Mouse (Mus musculus) gastrocnemius, postnatal 4 days (tissue): ENCODE data around the gene Gtf2ird1. TPM values are rescaled to one million over a fixed set of nuclear protein-coding genes. Genes with fewer than 3 reads are reported as not detected.

ENCODE experiments used
- DNase-seq, 2 experiments: peaks; one replicate each; pipeline ENCODE4 v3.0.0; 2021 to 2022; ENCODE audit warnings: low spot score in 2 of 2, mixed read lengths in 2 of 2
- total RNA-seq, 2 experiments: library from RNA; stranded (reverse); gene quantifications; 2 replicates each; pipeline ENCODE4 v1.2.3; 2021

Gene Gtf2ird1
- total RNA-seq, 2 experiments from 2014 or later: 50.0 to 57.8 TPM

DNA sequence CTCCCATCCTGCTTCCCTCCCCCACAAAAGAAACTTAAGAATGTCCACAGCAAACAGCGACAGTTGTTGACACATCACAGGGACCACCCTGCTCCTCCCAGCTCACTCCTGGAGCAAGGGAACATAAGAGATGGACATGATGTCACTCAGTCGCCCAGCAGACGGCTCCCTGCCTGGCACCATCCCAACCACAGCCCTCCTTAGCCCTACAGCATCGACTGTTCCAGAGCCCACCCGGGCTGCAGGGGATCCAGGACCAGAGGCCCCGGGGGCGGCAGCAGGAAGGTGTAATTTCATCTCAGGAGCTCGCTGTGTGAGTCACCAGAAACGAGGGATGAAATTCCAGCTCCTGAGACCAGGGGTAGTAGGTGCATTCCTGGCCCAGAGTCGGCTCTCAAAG lies 10.6 kb downstream of the Gtf2ird1 start:
- no peak for DNase-seq

DNA sequence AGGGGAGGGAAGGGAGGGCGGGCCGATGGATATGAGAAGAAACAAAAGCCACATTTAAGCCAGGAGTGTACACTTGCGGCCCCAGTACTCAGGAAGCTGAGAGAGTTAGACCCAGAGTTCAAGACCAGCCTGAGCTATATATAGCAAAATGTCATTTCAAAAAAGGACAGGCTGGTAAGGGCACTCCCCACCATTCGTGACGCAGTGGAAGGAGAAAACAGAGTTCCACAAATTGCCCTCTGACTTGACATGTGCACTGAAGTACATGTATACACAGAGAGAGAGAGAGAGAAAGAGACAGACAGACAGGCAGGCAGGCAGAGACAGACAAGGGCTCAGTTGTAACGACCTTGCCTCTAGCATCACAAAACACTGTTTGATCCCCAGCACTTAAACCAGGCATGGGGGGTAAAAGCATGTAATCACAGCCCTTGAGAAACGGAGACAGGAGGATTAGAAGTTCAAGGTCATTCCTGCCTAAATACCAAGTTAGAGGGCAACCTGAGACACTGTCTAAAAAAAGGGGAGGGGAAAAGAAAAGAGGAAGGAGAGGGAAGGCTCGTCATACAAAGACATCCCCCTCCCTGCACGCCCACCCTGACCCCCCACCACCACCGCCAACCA lies 11.2 kb downstream of the Gtf2ird1 start:
- no peak for DNase-seq

DNA sequence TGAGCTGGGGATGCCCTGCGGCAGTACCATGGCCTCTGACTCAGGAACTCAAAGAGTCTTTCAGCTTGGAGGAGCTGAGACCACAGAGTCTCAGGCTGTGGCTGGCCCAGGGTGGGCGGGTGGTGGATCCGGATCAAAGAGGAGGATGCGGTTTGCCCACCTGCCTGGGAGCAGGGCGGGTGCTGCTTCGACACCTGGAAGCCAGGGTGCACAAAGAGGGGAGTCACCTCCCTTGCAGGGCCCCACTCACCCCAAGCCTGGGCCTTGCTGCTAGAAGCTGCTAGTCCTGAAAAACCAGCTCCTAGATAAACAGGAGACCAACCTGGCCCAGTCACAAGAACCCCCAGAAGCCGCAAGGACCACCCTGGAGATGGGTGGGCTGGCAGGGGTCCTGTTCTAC lies 12.0 kb downstream of the Gtf2ird1 start:
- no peak for DNase-seq

DNA sequence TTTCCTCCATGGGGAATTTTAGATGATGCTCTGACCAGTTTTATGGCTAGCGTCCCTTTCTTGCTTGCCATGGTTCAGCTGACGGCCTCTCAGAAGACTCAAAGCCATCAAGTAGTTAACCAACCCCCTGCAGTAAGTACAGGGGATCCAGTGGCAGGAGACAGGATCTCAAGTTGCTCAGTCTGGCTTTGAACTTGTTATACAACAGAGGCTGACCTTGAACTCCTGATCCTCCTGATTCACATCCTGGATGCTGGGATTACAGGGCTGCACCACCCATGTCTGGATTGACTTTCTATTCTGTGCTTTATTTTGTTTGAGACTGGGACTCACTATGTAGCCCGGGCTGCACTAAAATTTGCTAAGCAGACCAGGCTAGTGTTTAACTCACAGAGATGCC lies 14.4 kb downstream of the Gtf2ird1 start:
- DNase-seq: no peak

DNA sequence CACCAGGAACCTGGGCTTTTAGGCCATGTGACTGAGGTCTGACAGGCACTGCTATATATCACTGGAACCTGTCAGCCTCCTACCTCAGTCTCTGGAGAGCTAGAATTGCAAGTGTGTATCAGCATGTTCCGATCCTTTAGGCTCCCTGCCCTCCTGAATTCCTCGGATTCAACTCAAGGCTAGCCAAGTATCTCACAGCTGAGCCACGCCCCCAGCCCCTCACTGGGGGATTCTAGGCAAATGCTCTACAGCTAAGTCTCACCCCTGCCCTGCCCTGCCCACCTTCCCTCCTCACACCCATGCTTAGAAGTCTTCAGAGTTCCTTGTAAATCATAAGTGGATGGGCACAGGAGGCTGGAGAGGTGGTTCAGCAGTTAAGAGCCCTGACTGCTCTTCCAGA lies 15.4 kb downstream of the Gtf2ird1 start:
- DNase-seq: no peak

DNA sequence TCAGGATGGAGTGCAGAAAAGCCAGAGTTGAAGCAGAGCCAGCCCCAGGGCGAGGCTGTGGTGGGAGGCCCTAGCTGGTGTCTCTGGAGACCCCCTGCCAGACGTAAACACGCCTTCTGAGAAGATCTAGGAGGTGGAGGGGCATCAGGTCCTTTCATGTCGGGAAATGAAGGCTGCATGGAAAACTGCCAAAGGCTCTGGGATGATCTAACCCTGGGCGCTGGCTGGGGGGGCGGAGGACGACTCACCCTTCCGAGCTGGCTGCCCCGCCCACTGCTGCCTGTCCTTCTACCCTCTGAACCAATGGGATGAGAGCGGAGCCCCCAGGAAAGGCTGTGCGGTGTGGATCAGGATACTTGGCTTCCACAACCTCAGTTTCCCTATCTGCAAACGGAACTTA lies 16.4 kb downstream of the Gtf2ird1 start:
- peak in 1 of 2 experiments; percentile 41 for DNase-seq

DNA sequence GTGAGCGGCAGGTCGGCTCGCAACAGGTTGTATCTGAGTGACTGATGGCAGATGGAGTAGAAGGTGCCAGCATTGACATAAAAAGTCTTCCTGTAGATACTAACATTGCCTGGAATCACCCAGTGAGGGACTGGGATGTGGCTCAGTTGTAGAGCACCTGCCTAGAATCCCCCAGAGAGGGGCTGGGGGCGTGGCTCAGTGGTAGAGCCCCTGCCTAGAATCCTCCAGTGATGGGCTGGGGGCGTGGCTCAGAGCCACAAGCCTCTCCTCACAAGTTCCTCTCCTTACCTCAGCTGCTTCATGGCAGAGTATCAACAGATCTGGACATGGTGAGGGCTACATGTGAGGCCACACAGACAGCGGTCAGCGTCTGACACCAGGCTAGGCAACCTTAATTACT lies 17.0 kb downstream of the Gtf2ird1 start:
- no peak for DNase-seq

DNA sequence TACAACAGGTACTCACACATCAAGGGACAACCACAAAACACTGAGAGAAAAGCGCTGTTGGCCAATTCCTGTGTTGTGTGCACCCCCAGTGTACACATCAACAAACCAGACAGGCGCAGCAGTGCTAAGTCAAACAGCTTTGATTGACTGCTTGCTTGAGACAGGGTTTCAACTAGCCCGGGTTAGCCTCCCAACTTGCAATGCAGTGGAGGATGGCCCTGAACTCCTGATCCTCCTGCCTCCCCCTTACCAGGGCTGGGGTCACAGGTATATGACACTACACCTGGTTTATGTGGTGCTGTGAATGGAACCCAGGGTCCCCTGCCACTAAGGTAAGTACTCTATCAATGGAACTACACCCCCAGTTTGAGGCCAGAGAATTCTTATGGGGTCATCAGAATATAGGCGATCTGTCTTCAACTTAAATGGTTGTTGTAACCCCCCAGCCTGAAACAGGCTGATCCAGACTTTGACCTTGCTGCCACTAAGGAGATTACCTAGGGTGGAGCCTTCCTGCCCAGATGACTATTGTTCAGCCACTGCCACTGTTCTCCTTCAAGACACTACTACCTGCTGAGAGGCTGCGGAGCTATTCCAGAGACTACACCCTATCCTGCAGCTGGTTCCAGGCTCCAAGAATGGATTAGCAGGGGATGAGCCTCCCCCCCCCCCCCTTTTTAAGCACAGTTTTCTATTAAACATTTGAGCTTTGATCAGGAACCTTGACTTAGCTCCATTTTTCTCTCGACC lies 17.7 kb downstream of the Gtf2ird1 start:
- DNase-seq: no peak

DNA sequence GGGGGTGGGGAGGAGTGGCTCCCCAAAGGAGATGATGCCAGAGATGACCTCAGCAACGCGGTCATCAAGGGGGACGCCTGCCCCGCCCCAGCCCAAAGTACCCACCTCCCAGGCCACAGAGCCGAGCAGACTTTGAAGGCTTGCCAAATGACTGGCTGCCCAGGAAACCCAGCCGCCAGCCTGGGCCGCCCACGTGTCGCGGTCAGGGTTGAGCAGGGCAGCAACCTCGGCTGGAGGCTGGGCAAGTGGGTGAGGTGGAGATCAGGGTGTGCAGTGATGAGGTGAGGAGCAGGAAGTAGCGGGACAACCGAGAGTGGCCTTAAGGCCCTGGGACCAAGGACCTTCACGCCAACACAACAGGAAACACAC lies 19.1 kb downstream of the Gtf2ird1 start:
- peak in 1 of 2 experiments; percentile 40 for DNase-seq

DNA sequence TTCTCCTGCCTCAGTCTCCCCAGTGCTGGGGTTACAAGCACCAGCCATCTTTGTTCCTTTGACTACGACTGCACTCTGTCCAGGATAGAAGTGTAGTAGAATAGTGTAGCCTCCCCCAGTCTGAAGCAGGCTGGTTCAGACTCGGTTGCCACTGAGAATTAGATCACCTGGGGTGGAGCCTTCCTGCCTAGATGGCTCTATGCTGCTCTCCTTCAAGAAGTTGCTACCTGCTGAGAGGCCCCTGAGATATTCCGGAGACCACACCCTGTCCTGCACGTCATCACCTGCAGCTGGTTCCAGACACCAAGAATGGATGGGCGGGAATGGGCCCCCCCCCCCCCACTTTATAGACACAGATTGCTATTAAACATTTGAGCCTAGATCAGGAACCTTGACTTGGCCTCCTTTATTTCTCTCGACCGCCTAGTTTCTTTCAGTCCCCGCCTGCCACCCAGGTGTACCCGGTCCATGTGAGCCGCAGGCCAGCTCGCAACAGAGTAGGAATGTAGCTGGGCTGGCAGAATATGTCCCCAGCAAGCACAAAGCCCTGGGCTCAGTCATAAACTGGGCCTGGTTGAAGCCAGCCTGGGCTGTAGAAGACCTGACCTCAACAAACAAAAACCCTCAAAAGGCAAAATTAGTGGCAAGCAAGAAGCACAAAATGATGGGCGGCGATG lies 19.6 kb downstream of the Gtf2ird1 start:
- no peak for DNase-seq

DNA sequence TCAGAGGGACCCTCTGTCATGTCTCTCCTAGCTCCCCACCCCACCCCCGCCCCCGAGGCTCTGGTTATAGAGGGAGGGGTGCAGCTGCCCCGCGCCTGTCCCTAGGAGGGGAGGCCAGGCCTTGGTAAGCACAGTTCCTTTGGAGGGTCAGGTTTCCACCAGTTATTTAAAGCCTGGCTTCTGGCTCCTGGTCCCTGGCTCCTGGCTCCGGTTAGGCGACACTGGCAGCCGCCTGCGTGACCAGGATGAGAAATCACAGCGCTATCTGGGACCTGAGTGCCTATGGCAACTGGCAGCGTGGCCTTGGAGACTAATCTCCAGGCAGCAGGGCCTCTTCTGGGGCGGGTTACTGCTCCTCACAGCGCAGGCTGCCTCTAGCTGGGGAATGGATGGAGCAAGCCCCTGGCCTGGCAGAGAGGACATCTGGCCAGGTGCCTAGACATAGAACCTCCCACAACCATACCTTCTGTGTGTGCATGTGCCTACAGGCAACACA lies 20.6 kb downstream of the Gtf2ird1 start:
- DNase-seq: peak in 1 of 2 experiments; percentile 56

DNA sequence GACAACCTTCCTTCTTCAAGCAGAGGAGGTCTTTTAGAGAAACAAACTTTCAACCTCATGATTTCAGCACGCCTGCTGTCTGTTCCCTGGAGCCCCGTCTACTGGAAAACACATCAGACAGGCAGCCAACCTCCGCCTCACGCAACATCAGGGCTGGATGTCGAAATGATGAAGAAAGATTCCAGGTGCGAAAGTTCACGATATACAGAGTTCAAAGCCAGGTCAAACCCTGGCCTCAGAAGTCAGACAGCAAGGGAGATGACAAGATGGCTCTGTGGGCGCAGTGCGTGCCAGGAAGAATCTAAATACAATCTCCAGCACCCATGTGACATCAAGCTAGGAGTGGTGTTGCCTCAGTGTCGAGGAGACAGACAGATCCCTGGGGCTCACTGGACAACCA lies 23.4 kb downstream of the Gtf2ird1 start:
- no peak for DNase-seq

DNA sequence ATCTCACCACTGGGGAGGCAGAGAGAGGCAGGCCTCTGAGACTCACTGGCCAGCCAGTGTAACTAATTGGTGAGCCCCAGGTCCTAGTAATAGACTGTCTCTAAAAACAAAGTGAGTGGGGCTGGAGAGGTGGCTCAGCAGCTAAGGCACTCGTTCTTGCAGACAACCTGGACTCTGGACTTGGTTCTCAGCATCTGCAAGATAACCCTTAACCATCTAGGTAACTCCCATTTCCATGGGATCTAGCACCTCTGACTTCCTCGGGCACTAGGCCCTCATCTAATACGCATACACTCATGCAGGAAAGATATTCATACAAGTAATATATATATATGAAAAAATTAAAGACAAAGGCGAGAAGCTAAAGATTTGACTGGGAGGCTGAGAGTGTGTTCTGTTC lies 26.4 kb downstream of the Gtf2ird1 start:
- no peak for DNase-seq

DNA sequence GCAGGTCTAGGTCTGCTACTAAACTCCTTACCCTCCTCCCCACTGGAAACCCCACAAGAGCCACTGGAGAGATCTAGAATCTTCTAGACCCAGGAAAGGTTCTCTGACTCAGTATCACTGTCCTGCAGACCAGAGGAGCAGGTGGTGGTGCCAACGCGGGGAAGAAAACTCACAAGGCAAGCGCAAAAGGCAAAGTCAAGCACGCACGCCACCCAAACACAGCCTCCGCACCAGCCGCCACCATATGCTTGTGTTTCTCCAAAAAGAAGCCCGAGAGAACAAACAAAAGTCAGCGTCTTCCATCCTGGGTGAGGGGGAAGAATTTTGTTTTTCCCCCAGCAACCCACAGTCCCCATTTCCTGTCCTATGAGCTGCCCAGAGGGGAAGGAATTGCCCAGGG lies 28.9 kb downstream of the Gtf2ird1 start:
- no peak for DNase-seq

DNA sequence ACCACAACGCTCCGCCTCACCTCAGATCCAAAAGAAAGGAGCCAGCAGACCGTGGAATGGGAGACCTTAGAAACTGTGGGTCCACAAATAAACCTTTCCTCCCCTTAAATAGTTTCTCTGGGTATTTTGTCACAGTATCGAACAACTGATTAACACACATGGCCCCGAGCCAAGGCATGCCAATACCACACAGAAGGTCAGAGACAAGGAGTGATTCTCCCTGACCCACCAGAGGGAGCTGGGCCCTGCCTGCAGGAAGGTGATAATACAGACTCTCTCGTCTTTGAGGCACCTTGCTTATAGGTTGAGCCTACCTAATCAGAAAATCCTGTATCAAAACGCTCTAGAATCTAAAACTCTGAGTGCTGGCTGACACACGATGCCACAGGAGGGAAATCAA lies 30.9 kb downstream of the Gtf2ird1 start:
- no peak for DNase-seq

DNA sequence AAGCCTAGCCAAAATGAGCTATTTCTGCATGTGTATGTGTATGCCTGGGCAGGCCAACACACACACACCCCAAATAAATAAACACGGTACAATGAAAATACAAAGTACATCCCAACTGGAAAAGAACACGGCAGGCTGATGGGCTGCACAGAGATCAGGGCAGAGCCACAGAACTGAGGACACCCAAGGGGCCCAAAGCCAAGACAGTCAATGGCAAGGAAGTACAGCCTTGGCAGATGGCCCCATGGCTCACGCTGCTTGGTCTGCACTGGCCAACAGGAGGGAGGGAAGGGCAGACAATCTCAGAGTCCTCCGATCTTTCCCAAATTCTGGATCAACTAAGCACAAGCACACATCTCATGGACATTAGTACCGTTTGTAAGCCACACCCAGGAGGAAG lies 32.6 kb downstream of the Gtf2ird1 start:
- DNase-seq: peak; percentile 54 to 67

DNA sequence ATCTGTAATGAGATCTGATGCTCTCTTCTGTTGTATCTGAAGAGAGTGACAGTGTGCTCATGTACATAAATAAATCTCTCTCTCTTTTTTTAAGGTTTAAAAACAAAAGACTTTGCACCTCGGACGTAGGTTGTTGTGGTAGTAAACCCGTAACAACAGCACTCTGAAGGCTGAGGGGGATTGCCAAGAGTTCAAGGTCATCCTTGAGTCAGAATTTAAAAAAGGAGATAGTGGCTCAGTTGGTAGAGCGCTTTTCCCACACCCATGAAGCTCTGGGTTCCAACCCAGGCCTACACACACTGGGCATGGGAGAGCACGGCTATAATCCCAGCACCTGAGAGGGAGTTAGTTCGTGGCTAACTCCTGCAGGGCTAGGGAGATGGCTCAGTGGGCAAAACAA lies 33.1 kb downstream of the Gtf2ird1 start:
- no peak for DNase-seq

DNA sequence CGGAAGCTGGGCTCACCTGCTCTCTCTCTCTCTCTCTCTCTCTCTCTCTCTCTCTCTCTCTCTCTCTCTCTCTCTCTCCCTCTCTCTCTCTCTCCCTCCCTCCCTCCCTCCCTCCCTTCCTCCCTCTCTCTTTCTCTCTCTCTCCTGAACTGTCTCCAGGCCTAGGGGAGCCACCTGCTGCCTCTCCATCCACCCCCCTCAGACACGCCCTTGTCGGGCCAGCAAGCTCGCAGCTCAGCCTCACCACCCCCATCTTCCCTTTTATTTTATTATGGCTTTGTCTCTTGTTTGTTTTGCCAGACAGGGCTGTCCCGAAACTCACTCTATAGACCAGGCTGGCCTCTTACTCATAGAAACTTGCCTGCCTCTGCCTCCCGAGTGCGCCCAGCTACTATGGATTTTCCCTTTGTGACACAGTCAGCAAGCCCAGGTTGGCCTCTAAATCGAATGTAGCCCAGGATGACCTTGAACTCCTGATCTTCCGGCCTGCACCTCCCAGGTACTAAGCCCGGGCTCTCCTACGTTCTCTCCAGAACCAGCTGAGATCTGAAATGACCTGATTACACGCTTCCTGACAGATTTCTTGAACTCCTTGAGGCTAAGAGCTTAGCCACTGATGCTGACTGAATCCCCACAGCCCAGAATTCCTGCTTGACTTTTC lies 34.1 kb downstream of the Gtf2ird1 start:
- DNase-seq: no peak

DNA sequence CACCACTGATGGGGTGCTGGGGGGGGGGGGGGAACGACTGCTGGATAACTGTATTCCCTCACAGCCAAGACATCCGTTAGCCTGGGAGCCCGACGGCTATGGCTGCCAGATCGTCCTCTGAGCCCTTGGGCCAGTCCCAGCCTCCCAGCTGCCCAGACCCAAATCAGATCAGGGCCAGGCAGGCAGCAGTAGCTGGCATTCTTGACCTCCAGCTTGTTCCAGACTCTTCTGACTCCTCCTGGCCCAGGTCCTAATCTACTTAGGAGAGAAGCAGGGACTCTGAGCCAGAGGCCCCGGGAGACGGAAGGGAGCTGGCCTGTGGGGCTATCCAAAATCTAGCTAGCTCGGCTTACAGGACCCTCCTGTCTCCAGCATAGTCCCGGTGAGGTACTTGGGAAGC lies 35.5 kb downstream of the Gtf2ird1 start:
- DNase-seq: peak in 1 of 2 experiments; percentile 69

DNA sequence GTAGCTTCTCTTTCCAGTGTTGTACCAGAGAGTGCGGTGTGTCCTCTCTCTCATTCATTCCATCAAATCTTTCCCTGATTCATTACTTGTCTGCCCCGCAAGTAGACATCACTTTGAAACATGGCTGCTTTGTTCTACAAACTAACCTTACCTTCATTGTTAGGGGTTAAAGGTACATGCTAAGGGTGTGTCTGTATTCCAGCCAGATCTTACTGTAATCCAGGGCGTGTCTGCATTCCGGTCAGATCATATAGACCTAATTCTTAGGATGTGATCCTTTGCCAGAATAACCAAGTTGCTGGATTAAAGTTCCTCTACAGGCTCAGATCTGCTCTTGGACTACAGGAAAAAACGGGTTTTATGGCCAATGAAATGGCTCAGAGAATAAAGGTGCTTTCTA lies 36.8 kb downstream of the Gtf2ird1 start:
- no peak for DNase-seq

DNA sequence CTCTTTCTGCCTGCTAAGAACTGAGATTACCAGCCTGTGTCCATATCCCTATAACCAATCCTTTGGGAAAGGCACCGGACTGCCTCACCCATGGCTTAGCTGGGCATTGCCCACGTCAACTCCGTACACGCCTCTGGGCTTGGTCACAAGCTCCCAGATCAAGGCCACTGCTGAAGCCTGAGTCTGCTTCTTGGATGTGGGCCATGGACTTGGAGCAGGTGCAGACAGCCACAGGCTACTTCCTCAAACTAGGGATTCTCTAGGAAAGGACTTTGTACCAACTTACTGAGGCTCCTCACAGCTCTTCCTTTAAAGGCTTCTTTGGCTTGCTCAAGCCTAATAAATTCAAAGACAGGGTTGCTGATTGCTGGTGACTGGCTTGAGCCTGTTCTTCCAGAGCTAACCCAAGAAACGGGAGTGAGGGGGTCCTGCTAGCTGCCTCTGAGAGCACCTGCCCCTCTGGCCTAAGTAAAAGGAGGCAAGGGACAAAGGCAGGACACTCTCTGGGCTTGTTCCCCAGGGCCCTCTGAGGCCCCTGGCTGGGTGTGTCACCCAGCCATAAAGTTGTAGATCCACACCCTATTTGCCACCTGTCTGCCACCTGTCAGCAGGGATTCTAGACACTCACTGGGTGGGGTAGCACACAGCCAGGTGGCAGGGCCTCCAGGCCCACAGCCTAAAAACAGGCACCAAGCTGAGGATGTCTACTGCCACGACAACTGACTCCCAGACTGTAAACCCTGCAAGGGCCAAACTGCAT lies 38.0 kb downstream of the Gtf2ird1 start:
- DNase-seq: peak in 1 of 2 experiments; percentile 28
